Mouse (Mus musculus) splenic B cell, adult 2 months (primary cell): ENCODE data around the gene Tiam1.

ENCODE experiments used
- DNase-seq: peaks from one replicate; pipeline ENCODE4 v3.0.0-alpha.2; 2011; ENCODE audit warnings: low read depth, low spot score
- H3K27me3 ChIP-seq: 2 replicates; pipeline ENCODE4 v1.6.1; 2012; ENCODE audit warnings: mild to moderate bottlenecking, low read length, moderate library complexity, mixed read lengths; ENCODE audit not compliant: control insufficient read depth, poor library complexity, insufficient read depth, severe bottlenecking
- H3K36me3 ChIP-seq: 2 replicates; pipeline ENCODE4 v1.6.1; 2012; ENCODE audit warnings: mild to moderate bottlenecking, low read length, moderate library complexity, mixed read lengths; ENCODE audit not compliant: control insufficient read depth, poor library complexity, insufficient read depth, severe bottlenecking

Tiam1 gene

GRCm38 (mm10) chr16:89864710-89865109 lies 278.9 kb downstream of the Tiam1 start:
- DNase-seq = no peak
- Histone ChIP-seq H3K36me3 (no peaks in the 10 kb centered on the region), H3K27me3 (no peaks in the 10 kb centered on the region)

DNA sequence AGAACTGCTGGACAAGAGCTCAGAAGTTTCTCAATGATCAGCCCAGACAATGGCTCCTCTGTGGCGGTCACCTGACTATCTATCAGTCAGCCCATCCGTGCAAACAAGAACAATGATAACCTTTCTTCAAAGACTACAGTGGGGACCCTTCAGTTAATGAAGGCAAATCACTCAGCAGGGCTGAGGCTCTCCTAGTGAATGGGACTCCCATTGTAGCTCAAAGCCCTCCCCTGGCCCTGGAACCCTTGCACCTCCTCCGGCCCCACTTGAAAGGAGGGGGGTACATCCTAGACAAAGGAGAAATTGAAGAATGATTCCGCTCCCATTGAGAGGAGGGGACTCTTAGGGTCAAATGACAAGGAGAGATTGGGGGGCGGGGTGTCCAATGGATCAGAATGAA lies 280.3 kb downstream of the Tiam1 start:
- H3K27me3 ChIP-seq = no peaks in the 10 kb centered on the region
- no peaks in the 10 kb centered on the region for H3K36me3 ChIP-seq
- no peak for DNase-seq

DNA sequence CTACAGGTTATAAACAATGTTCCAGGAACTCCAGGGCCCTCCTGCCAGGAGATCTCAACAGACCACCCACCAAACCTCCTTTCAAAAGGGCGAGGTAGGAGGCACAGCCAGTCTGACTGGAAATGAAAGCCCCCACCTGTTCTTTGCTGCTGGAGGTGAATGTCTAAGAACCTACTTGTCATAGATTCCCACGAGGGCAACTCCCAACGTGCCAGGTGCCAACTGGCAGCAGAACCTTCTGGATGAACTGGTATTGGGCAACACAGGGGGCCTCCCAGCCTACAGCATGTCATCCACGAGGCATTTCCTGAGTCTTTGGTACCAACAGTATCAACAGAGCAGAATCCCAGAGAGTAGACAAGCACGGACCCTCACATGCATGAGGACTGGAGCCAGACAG lies 282.0 kb downstream of the Tiam1 start:
- Histone ChIP-seq H3K27me3 (no peaks in the 10 kb centered on the region), H3K36me3 (no peaks in the 10 kb centered on the region)

GRCm38 (mm10) chr16:89860708-89861107 lies 282.9 kb downstream of the Tiam1 start:
- no peak for DNase-seq
- Histone ChIP-seq H3K27me3 (no peaks in the 10 kb centered on the region), H3K36me3 (no peaks in the 10 kb centered on the region)

More for the DNA sequence above, 282.0 kb downstream of the Tiam1 start:
- no peak for DNase-seq

- H3K27me3 ChIP-seq = no peaks in the 10 kb centered on the region
- H3K36me3 ChIP-seq = no peaks in the 10 kb centered on the region
- DNase-seq = no peak
These were observed 285.9 kb downstream of the Tiam1 start for GRCm38 (mm10) chr16:89857666-89858065.

DNA sequence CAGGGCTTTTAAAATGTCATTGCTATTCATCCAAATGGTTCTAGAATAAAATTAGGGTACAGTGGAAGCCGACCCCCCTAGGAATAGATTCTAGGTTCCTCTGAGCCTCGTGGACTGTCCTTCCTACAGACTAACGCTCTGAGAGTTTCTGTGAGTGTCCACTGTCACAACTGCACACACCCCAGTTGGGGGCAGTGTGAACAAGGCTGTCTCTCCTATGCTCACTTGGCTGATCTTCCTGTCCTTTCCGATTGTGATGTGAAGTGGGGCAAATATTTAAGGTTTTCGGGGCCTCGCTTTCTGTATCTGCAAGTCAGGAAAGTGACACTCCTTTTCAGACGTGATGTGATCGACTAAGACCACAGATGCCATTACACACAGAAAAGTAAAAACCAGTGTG lies 288.8 kb downstream of the Tiam1 start:
- Histone ChIP-seq H3K36me3 (no peaks in the 10 kb centered on the region), H3K27me3 (no peaks in the 10 kb centered on the region)
- no peak for DNase-seq

DNA sequence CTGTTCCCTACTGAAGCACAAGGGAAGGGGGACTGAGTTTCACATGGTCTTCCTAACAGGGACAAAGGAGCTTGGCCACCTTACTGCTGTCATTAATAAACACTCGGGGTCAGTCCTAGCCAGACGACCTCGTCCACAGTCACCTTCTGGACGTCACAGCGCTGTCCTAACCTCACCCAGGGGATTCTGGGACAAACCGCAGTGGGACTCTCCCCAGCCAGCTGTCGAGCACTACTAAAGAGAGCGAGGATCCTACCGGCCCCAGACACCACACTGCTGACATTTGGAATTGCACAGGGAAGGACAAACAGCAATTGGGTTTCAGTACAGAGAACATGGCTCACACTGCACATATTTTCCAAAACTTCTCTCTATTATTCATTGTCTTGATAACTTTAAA lies 292.2 kb downstream of the Tiam1 start:
- H3K27me3 ChIP-seq = no peaks in the 10 kb centered on the region
- H3K36me3 ChIP-seq = no peaks in the 10 kb centered on the region
- DNase-seq = no peak

- Histone ChIP-seq H3K27me3 (no peaks in the 10 kb centered on the region), H3K36me3 (no peaks in the 10 kb centered on the region)
- DNase-seq = peak; percentile 57
These were observed 294.6 kb downstream of the Tiam1 start for GRCm38 (mm10) chr16:89848651-89849597.

DNA sequence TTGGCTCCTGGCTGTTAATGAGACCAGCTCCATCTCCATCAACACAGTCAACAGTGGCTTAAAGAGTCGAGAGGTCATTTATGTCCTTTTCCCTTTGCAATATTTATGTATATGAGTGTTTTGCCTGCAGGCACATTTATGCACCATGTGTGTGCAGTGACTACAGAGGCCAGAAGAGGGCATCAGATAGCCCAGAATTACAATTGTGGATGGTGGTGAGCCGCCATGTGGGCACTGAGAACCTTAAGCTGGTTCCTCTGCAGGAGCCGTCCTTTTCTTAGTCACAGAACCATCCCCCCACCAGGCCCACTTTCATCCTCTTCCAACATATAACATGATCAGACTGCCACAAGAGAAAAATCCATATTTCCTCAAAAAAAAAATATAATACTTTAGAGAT lies 295.4 kb downstream of the Tiam1 start:
- Histone ChIP-seq H3K27me3 (no peaks in the 10 kb centered on the region), H3K36me3 (no peaks in the 10 kb centered on the region)
- DNase-seq = peak; percentile 20

DNA sequence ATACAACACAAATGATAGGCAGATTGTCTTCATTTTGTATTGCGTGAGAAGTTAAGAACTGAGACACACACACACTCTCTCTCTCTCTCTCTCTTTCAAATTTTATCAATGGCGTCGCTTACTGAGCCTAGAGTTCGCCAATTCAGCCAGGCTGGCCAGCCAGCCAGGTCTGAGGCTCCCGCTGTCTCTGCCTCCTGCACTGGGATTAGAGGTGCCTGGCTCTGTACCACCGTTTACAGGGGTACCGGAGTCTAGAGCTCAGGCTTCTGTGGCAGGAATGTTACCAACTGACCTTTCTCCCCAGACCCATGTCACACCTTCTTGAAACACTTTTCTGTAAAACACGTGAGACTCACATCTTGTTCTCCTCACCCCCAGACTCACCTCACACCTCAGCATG lies 298.1 kb downstream of the Tiam1 start:
- no peaks in the 10 kb centered on the region for H3K36me3 ChIP-seq
- no peaks in the 10 kb centered on the region for H3K27me3 ChIP-seq
- DNase-seq = no peak

- no peaks in the 10 kb centered on the region for H3K27me3 ChIP-seq
- peak; percentile 59 for DNase-seq
- no peaks in the 10 kb centered on the region for H3K36me3 ChIP-seq
These were observed 299.0 kb downstream of the Tiam1 start for GRCm38 (mm10) chr16:89844580-89844979.

GRCm38 (mm10) chr16:89841894-89842293 lies 301.7 kb downstream of the Tiam1 start:
- no peaks in the 10 kb centered on the region for H3K36me3 ChIP-seq
- H3K27me3 ChIP-seq = no peaks in the 10 kb centered on the region
- no peak for DNase-seq

DNA sequence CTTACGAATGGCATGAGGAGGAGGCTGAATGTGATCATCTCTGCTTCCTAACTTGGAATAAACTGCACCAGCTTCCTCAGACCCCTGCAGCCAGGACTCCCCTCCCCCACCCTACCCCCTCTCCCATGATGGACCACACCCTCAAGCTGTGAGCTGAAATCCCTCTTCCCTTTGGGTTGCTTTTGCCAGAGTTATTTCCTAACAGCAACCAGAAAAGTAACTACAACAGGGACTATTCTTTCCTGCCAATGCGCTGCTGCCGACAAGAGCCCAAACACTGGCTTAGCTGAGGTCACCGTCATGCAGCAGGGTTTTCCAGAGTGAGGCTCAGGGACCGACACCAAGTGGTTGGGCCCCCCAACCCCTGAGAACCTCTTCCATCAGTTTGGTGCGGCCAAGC lies 303.2 kb downstream of the Tiam1 start:
- DNase-seq = no peak

GRCm38 (mm10) chr16:89839829-89840228 lies 303.7 kb downstream of the Tiam1 start:
- Histone ChIP-seq H3K36me3 (no peaks in the 10 kb centered on the region), H3K27me3 (no peaks in the 10 kb centered on the region)
- no peak for DNase-seq

More for the DNA sequence above, 303.2 kb downstream of the Tiam1 start:
- Histone ChIP-seq H3K27me3 (no peaks in the 10 kb centered on the region), H3K36me3 (no peaks in the 10 kb centered on the region)

DNA sequence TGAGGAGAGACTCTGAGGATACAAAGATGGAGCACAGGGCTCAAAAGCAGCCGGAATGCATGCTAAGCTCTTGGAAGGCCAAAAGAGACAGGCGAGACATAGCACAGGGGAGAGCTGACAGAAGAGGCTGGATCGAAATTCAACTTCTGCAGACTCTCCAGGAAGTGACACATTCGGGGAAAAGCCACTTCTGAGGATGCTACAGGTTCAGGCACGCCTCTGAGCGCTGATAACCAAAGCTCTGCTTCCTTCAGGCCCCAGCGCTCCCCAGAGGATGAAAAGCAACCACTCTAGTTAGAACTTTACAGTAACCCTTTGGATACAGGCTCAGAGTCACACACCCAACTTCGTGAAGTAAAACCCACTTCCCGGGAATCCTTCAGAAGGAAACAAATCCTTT lies 306.5 kb downstream of the Tiam1 start:
- no peaks in the 10 kb centered on the region for H3K27me3 ChIP-seq
- no peak for DNase-seq
- H3K36me3 ChIP-seq = no peaks in the 10 kb centered on the region

GRCm38 (mm10) chr16:89835551-89835950 lies 308.0 kb downstream of the Tiam1 start:
- no peaks in the 10 kb centered on the region for H3K27me3 ChIP-seq
- H3K36me3 ChIP-seq = no peaks in the 10 kb centered on the region
- no peak for DNase-seq
